Mouse (Mus musculus) myocyte (in vitro differentiated cells): Measurements from ENCODE around the gene Ano3.

Source experiments
- E2F4 ChIP-seq: IDR thresholded peaks from one replicate; pipeline ENCODE4 v1.6.1; 2011; ENCODE audit warnings: mild to moderate bottlenecking, control low read depth, moderate library complexity; ENCODE audit not compliant: insufficient read depth
- MAX ChIP-seq: IDR thresholded peaks from one replicate; pipeline ENCODE4 v1.6.1; 2011; ENCODE audit warnings: low read depth, mild to moderate bottlenecking, control low read depth
- POLR2A ChIP-seq: IDR thresholded peaks from one replicate; pipeline ENCODE4 v1.6.1; 2011; ENCODE audit warnings: low read depth, mild to moderate bottlenecking, control low read depth, moderate library complexity; ENCODE audit not compliant: insufficient read length
- POLR2AphosphoS2 ChIP-seq: IDR thresholded peaks from one replicate; pipeline ENCODE4 v1.6.1; 2011; ENCODE audit warnings: low read depth, control low read depth; ENCODE audit not compliant: insufficient read length
- SRF ChIP-seq: IDR thresholded peaks from one replicate; pipeline ENCODE4 v1.6.1; 2011; ENCODE audit warnings: low read depth; ENCODE audit not compliant: control insufficient read depth, insufficient read length
- USF1 ChIP-seq: IDR thresholded peaks from one replicate; pipeline ENCODE4 v1.6.1; 2011; ENCODE audit warnings: low read depth, mild to moderate bottlenecking, control low read depth, moderate library complexity

DNA sequence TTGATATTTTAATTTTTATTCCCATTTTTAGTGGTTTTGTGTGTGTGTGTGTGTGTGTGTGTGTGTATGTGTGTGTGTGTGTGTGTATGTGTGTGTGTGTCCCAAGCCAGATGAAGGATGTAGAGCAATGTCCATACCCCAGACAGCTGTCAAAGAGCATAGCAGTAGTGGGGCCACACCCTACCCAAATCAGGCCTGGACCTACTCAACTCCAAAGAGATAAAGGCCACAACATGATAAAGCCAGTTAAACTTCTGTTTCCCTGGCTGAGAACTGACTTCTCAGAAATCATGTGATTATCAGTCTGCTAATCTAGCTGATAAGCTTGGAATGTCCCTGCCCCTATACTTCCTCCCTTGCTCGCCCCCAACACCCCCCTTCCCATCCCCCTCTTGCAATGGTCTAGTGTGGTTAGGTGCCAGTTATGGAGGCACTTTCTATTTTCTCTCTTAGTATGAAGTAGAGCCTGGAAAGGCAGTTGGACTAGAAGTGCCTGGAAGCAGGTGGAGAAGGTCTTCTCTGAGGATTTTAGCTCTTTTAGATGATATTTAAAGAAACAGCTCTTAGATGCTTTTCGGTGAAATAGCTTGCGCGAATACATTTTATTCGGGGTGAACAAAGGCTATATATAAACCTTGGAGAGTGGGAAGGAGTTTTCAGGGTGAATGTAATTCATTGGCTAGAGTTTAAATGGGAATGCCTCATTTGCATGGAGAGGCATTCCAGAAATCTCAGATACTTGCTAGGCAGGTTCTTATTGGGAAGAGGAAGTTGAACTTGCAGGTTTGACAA is 144.2 kb downstream of the Ano3 start:
- TF ChIP-seq USF1 (no peak), E2F4 (no peak), POLR2A (no peak), POLR2AphosphoS2 (no peak), MAX (no peak), SRF (no peak)
